Mouse (Mus musculus) T-helper 17 cell (primary cell): ENCODE measurements around the gene Dkkl1.

Experiments
- in situ Hi-C, 2 experiments: fragments of 300-600 bp; cut with MboI, MseI; formaldehyde crosslinking; loops; 1 replicate in 1 of 2; 2 replicates in 1 of 2; pipeline ENCODE4 v1.15.1; 2025; ENCODE audit warnings: high pct_unique_total_duplicates in 2 of 2

The Dkkl1 gene

DNA sequence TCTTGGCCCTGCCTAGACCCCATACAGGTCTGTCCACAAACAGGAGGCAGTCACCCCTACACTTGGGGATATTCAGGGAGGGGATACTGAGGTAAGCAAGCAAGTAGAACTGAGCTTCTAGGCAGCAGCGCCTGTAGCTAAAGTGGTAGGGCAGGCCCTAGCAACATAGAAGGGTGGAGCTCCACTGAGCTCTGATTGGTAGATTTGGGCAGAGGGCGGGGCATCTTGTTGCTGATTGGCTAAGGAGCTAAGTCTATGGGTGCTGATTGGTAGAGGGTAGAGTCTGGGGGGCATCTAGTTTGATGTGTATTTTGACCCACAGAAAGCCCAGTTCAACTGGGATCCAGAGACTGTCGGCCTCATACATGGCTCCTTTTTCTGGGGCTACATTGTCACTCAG, 42.5 kb downstream of the Dkkl1 start:
- in situ Hi-C loops = no loop called here

GRCm38 (mm10) chr7:45168656-45169055, 43.3 kb downstream of the Dkkl1 start:
- in situ Hi-C loops = no loop called here

DNA sequence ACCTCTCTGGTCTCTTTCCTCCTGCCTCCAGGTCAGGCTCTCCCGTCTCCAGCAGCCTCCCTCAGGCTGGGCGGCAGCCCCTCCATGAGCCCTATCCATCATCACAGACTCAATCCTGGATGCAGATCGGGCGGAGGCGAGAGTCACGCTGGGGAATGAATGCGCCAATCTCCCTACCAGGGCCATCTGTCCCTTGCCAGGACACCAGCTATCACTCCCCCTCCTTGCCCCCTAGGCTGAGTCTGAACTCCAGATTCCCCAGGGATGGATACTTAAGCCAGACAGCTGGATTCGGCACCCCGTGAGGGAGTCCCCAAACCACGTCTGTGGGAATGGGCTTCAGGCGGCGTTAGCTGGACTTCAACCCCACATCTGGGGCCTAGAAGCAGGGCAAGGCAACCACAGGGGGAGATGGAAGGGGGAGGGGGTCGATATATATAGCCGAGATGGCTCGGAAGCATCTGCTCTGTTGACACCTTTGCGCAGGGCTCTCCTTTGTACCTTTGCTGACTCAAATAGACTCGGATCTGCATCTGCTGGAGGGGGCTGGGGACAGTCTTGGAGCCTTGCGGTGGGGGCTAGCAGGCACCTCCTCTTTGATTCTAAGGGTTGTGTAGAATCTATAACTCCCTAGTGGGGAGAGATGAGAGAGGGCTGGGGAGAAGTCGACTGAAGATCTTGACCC, 44.0 kb downstream of the Dkkl1 start:
- in situ Hi-C loops = no loop called here

DNA sequence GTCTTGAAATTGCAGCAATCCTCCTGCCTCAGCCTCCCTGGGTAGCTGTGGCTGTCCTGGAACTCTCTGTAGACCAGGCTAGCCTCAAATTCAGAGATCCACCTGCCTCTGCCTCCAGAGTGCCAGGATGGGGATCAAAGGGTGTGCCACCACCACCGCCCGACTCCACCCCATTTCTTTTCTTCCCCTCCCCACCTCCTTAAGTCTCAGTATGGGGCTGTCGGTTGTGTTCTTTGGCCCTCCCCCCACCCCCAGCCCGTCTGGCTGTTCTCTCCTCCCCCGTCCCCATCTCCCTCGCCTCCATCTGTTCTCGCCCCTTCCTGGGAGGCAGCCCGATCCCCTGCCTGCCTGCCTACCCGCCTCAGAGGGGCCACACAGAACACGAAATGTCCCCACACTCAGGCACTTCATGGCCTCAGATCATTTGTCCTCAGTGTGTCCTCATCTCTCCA, 45.0 kb downstream of the Dkkl1 start:
- in situ Hi-C loops = no loop called here

DNA sequence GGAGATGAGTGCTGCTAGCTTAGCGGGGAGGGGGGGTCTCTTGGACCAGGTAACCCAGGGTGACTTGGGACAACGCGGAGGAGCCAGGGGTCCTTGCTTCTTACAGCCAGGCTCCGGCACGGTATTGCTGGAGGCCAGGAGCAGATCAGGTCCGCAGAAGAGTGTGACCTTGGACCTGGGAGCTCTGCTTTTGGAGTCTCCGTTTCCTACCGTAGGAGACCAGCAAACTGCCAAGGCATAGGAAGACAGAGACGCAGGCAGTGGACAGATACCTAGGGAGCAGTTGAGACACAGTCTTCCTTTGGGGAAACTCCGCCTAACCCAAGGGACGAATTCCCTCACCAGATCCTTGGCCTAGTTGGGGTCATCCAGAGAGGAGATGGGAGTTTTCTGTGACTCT, 46.2 kb downstream of the Dkkl1 start:
- in situ Hi-C loops = no loop called here

- in situ Hi-C loops = no loop called here
These were observed 47.1 kb downstream of the Dkkl1 start for GRCm38 (mm10) chr7:45164833-45165232.

DNA sequence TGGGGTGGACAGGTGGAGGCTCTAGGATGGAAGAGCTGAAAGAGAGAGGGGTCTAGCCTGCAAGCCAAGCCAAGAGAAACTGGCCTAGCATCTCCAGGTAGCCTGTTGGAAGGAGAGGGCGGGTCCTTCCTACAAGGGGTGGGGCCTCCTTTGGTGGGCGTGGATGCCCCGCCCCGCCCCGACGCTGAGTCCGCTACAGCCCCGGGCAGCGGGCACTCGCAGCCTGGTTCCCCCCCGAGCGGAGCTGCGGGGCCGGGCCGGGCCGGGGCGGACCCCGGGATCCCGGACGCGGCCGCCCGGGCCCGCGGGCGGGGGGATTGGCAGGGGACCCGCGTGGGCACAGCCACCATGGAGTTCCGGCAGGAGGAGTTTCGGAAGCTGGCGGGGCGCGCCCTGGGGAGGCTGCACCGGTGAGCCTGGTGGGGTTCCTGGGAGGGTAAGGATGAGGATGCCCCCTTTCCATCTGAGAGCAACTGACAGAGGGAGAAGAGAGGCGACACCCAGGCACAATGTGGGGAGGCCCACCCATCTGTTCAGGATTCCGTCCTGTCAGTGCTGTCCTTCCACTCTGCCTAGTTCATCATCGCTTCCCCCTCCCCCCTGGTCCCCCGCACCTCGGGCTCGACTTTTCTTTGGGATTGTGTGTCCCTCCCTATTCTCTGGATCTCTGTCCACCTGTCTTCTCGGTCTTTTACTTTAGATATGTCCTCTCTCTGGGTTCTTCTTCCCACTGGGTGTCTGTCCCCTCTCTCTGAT, 48.0 kb downstream of the Dkkl1 start, which contains the start of gene Slc17a7:
Gene Slc17a7 (plus strand): TSS at position 215 of the 756 bp plus-strand sequence.
- in situ Hi-C loops = no loop called here

- in situ Hi-C loops = no loop called here
These were observed 48.8 kb downstream of the Dkkl1 start for GRCm38 (mm10) chr7:45162996-45163615.

- in situ Hi-C loops = no loop called here
These were observed 49.4 kb downstream of the Dkkl1 start for GRCm38 (mm10) chr7:45162551-45162950.

GRCm38 (mm10) chr7:45161612-45162473, 50.1 kb downstream of the Dkkl1 start:
- in situ Hi-C loops = no loop called here

DNA sequence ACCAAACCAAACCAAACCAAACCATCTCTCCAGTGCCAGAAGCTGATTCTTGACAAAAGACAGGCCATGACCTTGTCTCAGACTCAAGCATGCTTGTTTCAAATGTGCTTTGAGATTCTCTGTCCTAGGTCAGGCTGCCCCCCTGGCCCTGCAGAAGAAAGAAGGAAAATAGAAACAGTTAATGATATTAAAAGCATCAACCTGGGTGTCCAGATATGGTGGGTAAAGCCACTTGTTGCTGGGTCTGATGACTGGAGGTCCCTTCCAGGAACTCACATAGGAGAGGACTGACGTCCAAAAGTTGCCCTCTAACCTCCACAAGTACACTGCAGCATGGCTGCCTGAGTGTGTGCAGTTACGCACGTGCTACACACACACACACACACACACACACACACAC, 51.1 kb downstream of the Dkkl1 start:
- in situ Hi-C loops = no loop called here

GRCm38 (mm10) chr7:45160316-45160800, 51.6 kb downstream of the Dkkl1 start:
- in situ Hi-C loops = no loop called here

DNA sequence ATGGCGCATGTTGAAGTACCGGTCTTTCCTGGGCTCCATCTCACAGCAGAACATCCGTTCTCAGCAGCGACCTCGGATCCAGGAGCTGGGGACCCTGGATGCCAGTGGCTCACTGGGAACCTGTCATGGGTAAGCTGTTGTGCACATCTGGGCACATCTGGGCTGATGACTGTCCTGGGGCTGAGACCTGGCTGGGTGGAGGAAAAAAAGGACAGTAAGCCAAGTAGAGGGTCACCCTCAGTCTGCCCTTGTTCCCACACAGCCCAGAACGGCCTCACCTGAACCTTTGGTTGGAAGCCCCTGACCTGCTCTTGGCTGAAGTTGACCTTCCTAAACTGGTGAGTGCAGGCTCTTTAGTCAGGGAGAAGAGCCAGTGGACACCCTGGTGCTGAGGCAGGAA, 53.0 kb downstream of the Dkkl1 start:
- in situ Hi-C loops = no loop called here
